Mouse (Mus musculus): ENCODE measurements around the gene Tpd52l2. TPM values are rescaled to one million over a fixed set of nuclear protein-coding genes. Genes with fewer than 3 reads are reported as not detected.

Tpd52l2 gene
- 59.8 TPM for total RNA-seq (2023)

GRCm38 (mm10) chr2:181496831-181497547 is at the start of gene Tpd52l2:
Gene Tpd52l2, plus strand, starts transcription at chr2:181497142.

DNA sequence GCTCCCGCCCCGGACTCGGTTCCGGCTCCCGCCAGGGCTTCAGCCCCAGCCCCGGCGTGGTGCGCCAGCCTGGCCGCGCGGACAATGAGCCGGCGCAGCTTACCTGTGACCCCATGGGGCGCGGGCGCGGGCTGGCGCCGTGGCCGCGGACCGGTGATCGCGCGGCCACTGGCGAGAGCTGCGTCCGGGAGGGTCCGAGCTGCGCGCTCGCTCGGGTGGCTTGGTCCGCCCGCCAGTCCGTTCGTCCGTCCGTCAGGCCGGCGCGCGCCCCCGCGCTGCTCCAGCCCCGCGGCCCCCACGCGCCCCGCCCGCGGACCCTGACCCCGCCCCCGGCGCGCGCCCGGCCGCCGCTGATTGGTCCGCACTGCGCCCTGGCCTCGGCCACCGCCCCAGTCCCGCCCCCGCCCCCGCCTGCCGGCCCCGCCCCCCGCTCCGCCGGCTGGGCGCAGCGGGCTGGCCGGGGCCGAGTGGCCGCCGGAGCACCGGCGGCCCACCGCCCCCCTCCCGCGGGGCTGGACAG is 37.7 kb upstream of the Tpd52l2 start, which contains the start of gene Zbtb46:
Zbtb46 (minus strand) TSS at position 274 of the 520 bp plus-strand sequence.

DNA sequence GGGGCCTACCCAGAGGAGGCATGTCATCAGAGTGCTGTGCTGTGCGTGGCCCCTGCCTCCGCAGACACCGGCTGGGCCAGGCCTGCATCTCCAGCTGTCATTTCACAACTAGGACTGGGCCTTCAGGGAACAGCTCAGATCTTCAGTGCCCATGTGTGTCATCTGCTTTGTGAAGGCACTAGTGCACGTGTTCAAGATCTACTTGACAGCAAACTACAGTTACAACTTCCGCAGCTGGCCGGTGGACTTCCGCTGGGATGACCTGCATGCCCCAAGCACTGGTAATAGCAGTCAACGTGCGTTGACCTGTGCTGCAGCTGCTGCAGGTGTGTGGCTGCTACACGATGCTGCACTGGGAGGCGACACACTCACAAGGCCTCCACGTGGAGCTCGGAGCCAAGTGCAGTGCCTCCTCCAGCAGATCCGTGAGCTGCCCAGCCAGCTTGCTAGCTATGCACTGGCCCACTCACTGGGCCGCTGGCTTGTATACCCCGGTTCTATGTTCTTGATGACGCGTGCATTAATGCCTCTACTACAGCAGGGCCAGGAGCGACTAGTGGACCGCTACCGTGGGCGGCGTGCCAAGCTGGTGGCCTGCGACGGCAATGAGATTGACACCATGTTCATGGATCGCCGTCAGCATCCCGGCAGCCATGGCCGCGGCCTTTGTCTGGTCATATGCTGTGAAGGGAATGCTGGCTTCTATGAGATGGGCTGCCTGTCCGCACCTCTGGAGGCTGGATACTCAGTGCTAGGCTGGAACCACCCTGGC is 3.6 kb upstream of the Tpd52l2 start, which contains the start of gene Abhd16b:
Abhd16b (plus strand) TSS at position 51 of the 772 bp plus-strand sequence.

DNA sequence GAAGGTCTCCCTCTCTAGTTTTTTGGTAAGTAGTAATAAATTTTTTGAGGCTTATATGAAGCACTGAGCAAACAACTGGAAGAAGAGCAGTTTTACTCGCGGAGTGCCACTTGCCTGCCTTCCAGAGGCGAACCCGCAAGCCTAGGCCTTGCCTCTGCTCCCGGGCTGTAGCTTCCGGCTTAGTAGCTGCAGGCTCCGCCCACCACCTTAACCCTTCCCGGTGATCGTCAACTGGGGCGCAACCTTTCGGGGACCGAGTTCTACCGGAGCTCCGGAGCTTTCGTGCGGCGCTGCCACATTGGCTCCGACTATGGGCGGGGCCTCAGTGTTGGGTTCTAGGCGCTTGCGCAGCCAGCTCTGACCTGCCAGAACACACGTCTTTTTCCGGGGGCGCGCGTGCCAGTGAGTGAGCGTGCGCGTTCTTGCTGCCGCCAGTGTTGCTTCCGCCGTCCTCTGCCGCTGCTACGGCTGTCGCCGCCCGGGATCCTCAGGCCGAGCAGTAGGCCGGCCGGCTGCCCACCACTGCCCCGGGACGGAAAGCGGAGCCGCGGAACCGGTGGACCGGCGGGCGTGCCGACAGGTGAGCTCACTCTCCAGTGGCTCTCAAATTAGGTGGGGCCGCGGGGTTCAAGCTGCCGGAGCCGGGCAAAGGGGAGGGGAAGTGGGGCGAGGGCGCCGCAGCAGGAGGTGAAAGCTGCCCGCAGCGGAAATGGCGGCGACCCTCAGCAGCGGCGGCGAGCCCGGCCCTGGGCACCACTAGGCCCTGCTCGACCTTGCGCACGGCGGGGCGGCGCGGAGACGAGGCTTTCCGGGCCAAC is 23.4 kb downstream of the Tpd52l2 start, which contains the start of gene Dnajc5:
Dnajc5 (plus strand) TSS at position 368 of the 818 bp plus-strand sequence.

Other genes with a start within 250 kb of the Tpd52l2 start
- 31.6 TPM for gene Gmeb2, start 209.1 kb upstream of the Tpd52l2 start, total RNA-seq (2023)
- gene Stmn3, start 182.6 kb upstream of the Tpd52l2 start, total RNA-seq (2023): not detected
- gene Rtel1, start 177.4 kb upstream of the Tpd52l2 start, total RNA-seq (2023): 146 TPM
- 110 TPM for gene Zgpat, start 132.2 kb upstream of the Tpd52l2 start, total RNA-seq (2023)
- gene Arfrp1, start 131.7 kb upstream of the Tpd52l2 start, total RNA-seq (2023): 104 TPM
- 231 TPM for gene Lime1, start 117.1 kb upstream of the Tpd52l2 start, total RNA-seq (2023)
- gene Zbtb46, start 37.7 kb upstream of the Tpd52l2 start, total RNA-seq (2023): 0.24 TPM
- gene Abhd16b, start 3.9 kb upstream of the Tpd52l2 start, total RNA-seq (2023): not detected
- gene Dnajc5, start 23.3 kb downstream of the Tpd52l2 start, total RNA-seq (2023): 112 TPM
- 126 TPM for gene Uckl1, start 87.8 kb downstream of the Tpd52l2 start, total RNA-seq (2023)
- gene Prpf6, start 94.7 kb downstream of the Tpd52l2 start, total RNA-seq (2023): 63.4 TPM
- gene Zfp512b, start 95.7 kb downstream of the Tpd52l2 start, total RNA-seq (2023): 58.7 TPM
- 8.1 TPM for gene Samd10, start 102.1 kb downstream of the Tpd52l2 start, total RNA-seq (2023)
- gene Gm29797, start 159.9 kb downstream of the Tpd52l2 start, total RNA-seq (2023): not detected
- gene Sox18, start 174.5 kb downstream of the Tpd52l2 start, total RNA-seq (2023): not detected
- gene Tcea2, start 183.2 kb downstream of the Tpd52l2 start, total RNA-seq (2023): 19.2 TPM
- 102 TPM for gene Rgs19, start 196.8 kb downstream of the Tpd52l2 start, total RNA-seq (2023)
- not detected for gene Lkaaear1, start 201.3 kb downstream of the Tpd52l2 start, total RNA-seq (2023)
- gene Oprl1, start 217.9 kb downstream of the Tpd52l2 start, total RNA-seq (2023): not detected

Measured in CD8-positive naive resting alpha-beta T cell, adult 57 days (primary cell).